Mouse (Mus musculus): ENCODE measurements at regions not wholly inside any gene's neighbourhood (a gene's known extent, or its start where the extent isn't known, plus 50 kb on each side); places are given as distances from the start of the nearest gene placed in this dataset.
A peak's percentile ranks its signal among the peaks of the same experiment; 100 is the strongest.

DNA sequence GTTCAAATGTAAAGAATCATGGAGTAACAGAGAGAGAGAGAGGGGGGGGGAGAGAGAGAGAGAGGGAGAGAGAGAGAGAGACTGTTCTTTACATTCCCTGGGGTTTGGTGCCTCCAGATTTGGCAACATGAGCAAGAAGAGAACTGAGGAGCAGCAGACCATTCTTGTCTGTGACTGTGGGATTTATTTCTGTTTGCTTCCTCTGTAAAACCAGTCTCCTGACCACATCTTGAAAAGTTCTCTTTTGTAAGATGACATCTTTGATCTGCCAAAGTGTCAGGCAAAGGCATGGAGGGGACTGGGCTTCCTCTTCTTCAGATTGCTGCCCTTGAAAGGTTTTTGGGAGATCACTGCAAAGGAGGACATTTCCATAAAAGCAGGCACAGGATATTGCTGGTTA is 376.3 kb downstream of the Kcnj2 start:
- no peak for DNase-seq (ENCODE audit: low read depth, low spot score)

GRCm38 (mm10) chr11:111443381-111443780 is 377.4 kb downstream of the Kcnj2 start:
- DNase-seq (ENCODE audit: low read depth, low spot score) = no peak

DNA sequence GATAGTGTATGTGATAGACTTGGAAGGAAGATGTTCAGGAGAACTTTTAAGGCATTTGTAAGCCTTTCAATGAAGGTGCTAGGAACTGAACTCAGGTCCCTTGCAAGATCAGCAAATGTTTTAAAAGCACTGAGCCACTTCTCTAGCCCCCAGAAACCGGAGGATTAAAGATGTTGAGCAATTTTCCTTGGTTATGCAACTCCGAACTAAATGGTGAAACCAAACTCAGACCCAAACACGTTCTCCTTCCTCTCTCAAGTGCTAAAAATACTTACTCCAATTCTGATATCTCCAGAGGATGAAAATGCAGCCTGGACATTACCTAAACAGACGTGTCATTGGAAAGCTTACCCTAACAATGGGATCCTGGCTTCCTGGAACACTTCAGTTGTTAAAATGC is 378.8 kb downstream of the Kcnj2 start:
- no peak for DNase-seq (ENCODE audit: low read depth, low spot score)

DNA sequence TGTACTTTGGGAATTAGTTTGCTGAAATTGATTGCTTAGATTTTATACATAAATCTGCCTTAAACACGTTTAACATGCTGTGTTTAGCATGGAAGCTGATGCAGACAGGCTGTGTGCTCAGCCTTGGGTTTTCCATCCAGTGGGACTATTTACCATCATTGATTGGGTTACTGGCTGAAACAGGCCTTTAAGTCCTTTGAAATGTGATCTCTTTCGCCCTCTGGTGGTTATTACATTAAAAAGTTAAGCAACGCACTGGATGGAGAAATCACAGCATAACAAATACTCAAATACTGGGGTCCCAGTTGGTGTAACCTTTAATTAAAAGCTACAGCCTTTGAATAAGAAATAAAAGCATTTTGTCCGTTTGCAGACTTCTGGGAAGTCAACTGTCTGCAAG is 379.8 kb downstream of the Kcnj2 start:
- peak; percentile 22 for DNase-seq (ENCODE audit: low read depth, low spot score)

DNA sequence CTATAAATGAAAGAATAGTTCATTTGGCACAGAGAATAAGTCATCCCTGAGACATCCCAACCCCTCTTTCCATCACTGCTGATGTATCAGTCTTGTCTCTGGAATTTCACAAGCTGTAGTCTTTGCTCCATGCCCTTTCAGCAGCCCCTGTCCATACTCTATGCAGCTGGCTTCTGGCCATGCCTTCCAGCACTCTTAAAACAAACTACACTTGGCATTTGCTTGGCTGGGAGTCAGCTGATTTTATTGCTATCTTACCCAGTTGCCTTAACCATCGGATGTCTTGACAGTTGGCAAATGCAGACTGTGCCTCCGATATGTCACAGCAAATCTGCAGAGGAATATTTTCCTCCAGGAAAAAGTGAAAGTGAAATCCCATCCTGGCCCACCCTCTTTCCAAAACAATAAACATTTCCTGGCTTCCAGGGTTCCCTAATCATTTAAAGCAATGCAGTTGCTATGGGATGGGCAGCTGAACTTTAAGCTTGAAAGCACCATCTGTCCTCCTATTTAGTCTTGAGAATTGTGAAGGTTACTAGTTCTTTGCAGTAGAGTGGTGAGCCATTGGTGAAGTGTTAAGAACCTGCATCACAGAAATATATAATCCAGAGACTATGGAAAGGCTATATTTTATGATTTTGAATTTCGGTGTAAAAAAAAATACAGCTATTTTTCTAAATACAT is 385.0 kb downstream of the Kcnj2 start:
- no peak for DNase-seq (ENCODE audit: low read depth, low spot score)

DNA sequence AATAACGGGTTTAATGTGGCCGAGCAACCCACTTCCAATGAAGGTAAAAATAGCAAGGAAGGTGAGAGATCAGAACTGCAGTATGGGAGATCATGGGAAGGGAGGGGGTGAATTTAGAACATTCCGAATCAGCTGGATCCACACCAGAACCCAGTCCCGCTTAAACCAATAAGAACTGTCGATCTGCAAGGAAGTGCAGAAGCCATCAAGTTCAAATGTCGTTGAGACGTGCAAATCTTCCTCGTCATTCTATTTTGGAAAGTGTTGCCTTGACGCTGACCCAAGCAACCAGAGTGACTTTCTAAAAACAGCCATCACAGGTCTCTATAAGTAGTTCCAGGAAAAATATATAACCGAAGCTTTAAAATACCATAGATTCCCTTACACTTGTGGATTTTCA is 394.1 kb downstream of the Kcnj2 start:
- no peak for DNase-seq (ENCODE audit: low read depth, low spot score)

DNA sequence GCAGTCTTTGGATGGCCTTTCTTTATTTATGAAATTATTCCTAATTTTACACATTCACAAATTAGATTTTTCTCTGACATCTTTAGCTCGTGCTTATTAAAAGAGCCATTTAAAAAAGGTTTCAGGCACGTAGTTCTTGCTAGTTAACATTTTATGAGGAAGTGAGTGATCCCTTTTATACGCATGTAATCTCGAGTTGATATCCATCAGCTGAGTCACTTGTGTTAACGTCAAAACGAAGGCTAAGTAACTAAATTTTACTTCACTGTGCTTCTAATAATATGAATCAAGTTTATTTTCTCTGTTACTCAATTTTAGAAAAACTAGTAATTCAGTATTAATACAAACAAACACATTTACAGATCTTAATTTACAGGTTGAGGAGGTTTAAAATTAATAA is 419.0 kb downstream of the Kcnj2 start:
- DNase-seq (ENCODE audit: low read depth, low spot score) = no peak

DNA sequence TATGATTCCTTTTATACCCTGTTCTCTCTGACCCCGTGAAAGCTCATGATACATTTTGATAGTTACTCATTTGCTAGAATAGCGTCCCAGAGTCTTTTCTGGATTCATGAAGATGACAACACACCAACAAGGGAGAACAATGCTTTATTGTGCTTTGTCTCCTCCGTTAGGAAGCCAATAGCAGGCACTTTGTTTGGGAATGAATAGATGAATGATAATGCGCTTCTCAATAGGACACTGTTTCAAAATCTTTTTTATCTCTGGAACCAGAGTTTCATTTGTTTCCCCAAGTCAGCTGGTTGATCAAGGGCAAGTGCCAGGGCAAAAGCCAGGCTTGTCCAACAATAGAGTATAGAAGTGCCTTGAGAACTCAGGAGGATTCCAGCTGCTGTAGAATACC is 446.5 kb downstream of the Kcnj2 start:
- DNase-seq (ENCODE audit: low read depth, low spot score) = peak; percentile 83

DNA sequence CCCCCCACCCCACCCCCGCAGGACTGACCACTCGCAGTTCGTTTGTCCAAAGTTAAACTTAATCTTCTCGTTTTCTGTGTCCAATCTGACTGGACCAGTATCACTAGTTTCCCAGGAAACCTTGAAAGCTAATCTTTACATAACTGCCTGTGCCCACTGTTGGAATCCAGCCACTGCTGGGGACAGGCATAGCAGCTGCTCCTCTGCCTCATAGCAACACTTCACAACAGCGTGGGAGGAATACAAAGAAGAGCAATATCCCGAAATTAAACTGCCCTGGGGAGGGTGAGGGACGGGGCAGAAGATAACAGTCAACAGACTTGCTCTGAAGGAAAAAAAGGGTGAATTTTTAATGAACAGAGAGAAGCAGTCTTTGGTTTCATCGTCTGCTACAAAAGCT is 456.8 kb downstream of the Kcnj2 start:
- peak; percentile 83 for DNase-seq (ENCODE audit: low read depth, low spot score)

DNA sequence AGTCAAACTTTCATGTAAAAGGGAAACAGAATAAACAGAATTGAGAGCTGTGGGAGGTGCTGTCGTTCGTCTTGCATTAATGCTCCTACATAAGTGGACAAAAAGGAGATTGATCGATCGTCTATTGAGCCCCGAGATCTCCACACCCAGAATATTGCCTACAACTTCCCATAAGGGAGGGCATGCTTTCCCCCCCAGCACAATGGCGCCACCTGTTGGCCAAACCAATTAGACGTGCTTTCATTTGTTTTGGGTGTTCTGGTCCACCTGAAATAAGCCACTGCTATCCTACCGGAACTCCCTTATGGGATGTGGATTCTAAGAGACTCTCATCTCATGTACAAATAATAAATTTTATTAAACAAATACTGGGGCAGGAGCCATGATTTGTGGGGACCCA is 457.5 kb downstream of the Kcnj2 start:
- DNase-seq (ENCODE audit: low read depth, low spot score) = peak; percentile 50

GRCm38 (mm10) chr11:111526010-111526742 is 460.2 kb downstream of the Kcnj2 start:
- no peak for DNase-seq (ENCODE audit: low read depth, low spot score)

GRCm38 (mm10) chr11:111529591-111529990 is 463.6 kb downstream of the Kcnj2 start:
- peak; percentile 49 for DNase-seq (ENCODE audit: low read depth, low spot score)

GRCm38 (mm10) chr11:111530912-111531311 is 464.9 kb downstream of the Kcnj2 start:
- no peak for DNase-seq (ENCODE audit: low read depth, low spot score)

- no peak for DNase-seq (ENCODE audit: low read depth, low spot score)
Measured at GRCm38 (mm10) chr11:111532457-111532856, 466.5 kb downstream of the Kcnj2 start.

DNA sequence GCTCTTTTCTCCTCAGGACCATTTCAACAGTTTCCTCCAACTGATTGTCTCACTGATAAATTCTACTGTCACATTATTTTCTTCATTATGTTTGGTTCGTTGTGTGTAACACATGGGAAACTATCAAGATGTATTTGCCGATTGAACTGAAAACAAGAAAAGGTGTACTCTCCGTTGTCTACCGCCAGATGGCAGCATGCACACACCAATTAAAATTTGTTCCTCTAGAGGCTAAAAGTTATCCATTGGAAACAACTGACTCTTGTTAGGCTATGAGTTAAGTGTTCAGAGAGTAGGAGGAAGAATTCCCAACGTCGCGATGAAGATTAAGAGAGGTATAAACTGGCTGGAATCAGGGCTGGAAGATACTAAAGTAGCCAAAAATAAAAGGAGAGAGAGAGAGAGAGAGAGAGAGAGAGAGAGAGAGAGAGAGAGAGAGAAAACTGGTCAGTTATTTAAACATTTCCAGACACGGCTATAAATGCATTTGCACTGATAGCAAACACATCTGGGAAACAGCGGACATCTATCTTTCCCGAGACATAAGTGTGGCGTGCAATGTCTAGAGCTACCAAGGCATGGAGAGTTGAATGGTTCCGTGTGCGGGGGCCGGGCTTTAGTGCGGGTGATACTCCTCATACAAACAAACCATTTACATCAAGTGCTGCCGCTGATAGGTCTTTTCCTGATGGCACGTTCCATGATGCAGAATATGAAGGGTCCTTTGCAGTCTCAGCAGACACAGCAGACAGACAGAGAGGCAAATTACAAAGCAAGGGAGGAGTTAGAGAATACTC is 470.3 kb downstream of the Kcnj2 start:
- peak; percentile 45 for DNase-seq (ENCODE audit: low read depth, low spot score)

DNA sequence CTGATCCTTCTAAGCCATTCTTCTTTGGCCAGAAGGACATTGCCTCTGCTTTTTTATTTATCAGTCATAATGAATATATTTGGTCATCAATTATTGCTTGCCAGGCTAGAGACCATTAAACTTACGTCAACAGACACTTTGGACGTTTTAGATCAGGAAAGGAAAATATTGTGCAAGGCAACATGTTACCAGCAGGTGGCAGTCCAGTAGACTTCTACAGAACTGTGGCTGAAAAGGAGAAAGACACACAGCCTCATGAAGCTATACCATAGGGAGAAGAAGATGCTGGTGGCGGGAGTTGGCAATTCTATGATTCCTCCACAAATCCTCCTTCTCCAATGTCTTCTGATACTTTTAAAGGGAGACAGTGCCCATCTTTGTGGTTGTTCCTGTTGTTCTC is 471.7 kb downstream of the Kcnj2 start:
- peak; percentile 28 for DNase-seq (ENCODE audit: low read depth, low spot score)

- DNase-seq (ENCODE audit: low read depth, low spot score) = no peak
Measured at GRCm38 (mm10) chr11:111539960-111540359, 474.0 kb downstream of the Kcnj2 start.

DNA sequence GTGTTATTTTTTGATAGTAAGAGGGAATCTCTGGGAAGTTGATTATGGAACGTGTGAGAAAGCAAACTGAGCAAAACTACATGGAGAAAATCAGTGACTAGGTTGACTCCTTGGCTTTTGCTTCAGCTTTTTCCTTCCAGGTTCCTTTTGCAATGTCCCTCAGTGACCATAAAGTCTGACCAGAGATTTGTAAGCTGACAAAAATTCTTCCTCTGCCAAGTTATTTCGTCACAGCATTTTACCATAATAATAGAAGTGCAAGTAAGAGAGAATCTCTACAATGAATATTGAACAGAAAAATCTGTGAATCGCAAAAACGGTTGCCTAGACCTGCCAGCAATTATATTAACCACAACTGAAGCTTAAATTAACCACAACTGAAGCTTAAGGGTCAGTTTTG is 479.3 kb downstream of the Kcnj2 start:
- DNase-seq (ENCODE audit: low read depth, low spot score) = no peak

- no peak for DNase-seq (ENCODE audit: low read depth, low spot score)
Measured at GRCm38 (mm10) chr11:111555131-111555530, 489.2 kb downstream of the Kcnj2 start.

DNA sequence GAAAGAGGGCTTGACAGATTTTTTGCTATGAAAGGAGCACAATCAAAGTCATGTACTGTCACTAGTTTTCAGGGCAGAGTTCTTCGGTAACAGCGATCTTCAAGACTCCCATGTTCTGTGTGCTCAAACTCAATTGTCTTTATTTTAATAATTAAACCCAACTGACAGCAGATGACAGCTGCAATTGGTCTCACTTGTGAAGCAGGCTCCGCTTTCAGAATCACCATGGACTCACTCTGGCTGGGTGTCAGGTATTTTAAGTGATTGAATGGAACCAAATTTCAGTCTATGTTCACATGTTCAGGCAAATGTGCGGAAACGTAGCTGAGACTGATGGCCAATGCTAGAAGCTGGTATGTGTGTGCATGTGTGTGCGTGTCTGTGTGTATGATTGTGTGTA is 489.7 kb downstream of the Kcnj2 start:
- no peak for DNase-seq (ENCODE audit: low read depth, low spot score)

- no peak for DNase-seq (ENCODE audit: low read depth, low spot score)
Measured at GRCm38 (mm10) chr11:111558302-111559140, 492.6 kb downstream of the Kcnj2 start.

DNA sequence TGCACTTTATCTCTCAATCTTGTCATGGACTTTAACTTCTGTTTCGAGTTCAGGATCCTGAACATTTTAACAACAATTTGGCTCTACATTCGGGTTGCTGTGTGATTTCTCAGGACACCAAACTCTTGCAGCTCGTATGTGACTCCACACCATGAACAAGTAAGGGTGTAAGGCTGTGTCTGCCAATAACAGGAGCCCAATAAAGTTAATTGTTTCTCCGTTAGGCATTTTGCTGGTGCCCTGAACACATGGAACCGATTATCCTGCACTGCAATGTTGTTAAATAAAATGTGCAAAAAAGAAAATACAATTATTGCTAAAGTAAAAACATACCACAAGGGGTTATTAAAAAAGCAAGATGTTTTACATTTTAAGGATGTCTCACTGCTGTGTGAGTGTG is 497.2 kb downstream of the Kcnj2 start:
- DNase-seq (ENCODE audit: low read depth, low spot score) = no peak
